Mouse (Mus musculus) spleen, postnatal 14 days (tissue): ENCODE data around the gene Bach2.

Experiments
- DNase-seq, 2 experiments: peaks; one replicate each; pipeline ENCODE4 v3.0.0; 2021 to 2022; ENCODE audit warnings: low spot score in 2 of 2

Gene Bach2

DNA sequence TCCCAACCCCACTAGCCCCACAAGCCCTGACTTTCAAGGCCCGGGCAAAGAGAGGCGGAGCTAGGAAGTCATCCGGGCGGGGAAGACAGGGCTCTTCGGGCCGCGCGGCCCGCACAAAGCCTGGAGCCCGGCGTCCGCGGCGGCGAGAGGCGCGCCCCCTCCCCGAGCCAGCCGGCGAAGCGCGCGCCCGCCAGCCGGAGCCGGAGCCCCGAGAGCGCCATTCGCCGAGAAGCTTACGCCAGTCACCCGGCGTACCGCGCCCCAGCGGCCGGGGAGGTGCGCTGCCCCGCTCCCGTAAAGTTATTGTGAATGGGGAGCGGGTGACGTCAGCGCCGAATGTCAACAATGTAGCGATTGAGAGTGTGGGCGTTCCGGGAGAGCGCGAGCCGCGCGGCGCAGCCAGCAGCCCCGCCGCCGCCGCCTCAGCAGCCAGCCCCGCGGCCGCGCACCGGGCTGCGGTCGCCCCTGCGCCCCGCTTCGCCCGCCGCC, at the start of gene Bach2:
Gene Bach2, plus strand, starts transcription at position 439 of the 489 bp plus-strand sequence.
- DNase-seq = peak; percentile 72 to 85

DNA sequence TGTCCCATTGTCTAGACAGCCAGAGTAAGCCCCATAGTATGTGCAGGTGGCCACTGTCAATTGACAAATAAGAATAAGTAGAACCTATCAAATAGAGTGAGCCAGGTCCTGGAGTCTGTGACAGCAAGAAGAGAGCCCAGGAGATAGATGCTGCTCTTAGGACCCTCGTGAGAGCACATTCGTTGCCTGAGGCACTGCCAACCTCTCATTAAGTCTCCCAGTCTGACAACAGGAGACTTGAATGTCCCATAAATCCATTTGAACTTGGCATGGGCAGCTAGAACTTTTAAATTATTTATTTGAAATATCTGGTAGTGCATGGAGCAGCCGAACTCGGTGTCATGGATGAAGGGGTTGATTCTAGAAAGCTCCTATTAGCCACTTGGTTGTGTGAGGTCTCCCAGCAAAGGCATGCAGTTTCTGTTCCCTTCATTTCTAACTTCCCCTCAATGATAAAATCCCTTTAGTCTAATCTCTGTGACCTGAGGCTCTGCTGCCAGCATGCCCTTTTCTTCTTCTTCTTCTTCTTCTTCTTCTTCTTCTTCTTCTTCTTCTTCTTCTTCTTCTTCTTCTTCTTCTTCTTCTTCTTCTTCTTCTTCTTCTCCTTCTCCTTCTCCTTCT, 49.1 kb upstream of the Bach2 start:
- DNase-seq = no peak

DNA sequence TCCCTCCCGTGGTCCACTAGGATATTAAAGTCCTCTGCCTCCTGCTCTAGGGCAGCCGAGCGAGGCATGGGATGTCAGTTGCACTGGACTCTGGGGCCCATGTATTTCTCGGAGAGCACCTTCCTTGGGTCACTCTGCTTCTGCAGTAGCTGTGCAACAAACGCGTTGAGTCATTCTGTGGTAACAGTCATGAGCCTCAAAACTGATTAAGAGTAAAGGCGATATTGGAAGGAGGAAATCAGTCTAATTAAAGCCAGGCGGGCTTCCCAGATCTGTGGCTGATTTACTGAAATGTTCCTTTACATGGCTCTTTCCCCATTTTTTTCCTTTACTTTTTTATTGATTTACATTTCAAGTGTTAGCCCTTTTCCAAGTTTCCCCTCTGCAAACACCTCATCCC, 48.1 kb upstream of the Bach2 start:
- DNase-seq = no peak

GRCm38 (mm10) chr4:32195945-32196921, 42.4 kb upstream of the Bach2 start:
- no peak for DNase-seq

DNA sequence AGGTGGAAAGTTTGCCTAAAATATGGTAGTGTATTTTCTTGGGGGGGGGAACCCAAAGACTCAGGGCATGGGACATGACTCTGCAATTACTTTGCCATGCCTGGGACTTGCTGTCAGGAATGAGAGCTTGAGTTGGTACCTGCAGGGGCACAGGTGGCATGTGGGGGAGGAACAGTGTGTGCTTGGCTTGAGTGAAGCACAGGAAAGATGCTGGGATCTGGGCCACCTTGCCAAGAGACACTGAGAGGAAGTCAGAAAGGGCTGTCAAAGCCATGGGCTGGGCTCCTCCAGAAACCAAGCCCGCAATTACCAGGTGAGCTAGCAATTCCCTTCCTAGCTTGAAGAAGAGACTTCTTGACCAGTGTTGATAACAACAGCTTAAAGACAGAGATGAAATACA, 40.6 kb upstream of the Bach2 start:
- no peak for DNase-seq

DNA sequence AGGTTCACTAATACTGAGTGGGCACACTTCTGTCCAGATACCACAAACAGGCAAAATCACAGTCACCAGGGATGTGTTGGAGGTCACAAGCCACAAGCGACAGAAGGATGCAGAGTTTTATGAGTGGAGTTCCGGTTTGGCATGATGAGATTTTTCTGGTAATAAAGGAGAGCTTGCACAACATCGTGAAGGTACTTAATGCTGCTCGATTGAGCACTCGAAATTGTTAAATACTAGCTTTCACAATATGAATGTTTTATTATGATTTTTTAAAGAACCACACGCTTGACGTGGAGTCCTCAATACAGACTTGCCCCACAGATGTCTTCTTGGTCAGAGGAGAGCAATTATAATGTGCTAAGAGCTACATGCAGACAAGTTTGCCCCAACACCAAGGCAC, 40.0 kb upstream of the Bach2 start:
- DNase-seq = no peak

DNA sequence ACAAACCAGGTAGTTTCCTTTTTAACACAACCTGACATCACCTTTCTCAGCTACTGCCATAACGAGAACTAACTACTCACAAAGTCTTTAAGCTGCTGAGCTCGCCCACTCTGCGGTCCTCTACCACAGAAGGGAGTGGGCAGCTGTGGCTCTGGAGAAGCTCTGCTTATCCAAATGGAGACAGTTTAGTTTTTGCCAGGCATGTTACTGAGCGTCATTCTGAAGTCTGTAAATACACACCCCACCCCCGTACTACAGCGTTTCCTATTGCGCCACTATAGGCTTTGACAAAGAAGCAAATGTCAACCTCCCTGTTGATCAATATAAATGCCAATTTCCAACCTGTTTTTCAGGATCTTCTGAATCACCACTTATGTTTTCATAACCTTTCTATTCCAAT, 39.4 kb upstream of the Bach2 start:
- no peak for DNase-seq

DNA sequence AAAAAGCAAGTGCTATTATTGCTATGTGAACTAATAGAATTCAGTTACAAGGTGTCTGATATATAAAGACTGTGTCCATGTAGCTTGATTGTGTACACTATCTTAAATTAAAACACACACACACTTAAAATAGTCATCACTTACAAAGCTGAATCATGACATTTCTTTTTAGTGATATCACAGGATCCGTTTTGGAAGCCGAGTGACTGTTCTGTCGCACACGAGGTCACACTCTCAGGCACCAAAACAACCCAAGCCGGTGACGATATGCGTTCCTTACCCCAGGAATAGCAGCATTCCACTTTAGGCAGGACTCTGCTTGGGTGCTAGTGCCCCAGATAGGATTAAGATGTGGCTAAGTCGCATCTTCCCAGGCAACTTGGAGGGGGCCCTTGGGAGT, 37.5 kb upstream of the Bach2 start:
- no peak for DNase-seq

DNA sequence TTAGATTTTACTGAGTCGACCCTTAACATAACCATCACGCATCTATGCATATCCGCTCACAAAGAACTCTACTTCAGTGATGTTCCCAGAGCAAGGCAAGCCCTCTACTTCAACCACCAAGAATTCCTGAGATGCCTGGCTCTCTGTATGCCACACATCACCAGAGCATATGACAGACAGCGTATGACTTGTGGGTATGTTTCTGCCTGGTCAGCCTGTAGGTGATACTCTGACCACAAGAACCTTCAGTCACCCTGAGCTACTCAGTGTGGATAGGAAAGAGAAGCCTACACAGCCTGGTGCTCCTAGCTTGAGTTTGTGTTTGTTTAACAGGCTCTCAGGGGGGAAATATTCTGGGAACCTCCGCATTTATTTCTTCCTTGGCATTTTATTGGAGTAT, 36.2 kb upstream of the Bach2 start:
- DNase-seq = no peak

- no peak for DNase-seq
These were observed 33.8 kb upstream of the Bach2 start for GRCm38 (mm10) chr4:32204819-32205218.

- no peak for DNase-seq
These were observed 32.8 kb upstream of the Bach2 start for GRCm38 (mm10) chr4:32205825-32206224.

GRCm38 (mm10) chr4:32209995-32210394, 28.6 kb upstream of the Bach2 start:
- no peak for DNase-seq

DNA sequence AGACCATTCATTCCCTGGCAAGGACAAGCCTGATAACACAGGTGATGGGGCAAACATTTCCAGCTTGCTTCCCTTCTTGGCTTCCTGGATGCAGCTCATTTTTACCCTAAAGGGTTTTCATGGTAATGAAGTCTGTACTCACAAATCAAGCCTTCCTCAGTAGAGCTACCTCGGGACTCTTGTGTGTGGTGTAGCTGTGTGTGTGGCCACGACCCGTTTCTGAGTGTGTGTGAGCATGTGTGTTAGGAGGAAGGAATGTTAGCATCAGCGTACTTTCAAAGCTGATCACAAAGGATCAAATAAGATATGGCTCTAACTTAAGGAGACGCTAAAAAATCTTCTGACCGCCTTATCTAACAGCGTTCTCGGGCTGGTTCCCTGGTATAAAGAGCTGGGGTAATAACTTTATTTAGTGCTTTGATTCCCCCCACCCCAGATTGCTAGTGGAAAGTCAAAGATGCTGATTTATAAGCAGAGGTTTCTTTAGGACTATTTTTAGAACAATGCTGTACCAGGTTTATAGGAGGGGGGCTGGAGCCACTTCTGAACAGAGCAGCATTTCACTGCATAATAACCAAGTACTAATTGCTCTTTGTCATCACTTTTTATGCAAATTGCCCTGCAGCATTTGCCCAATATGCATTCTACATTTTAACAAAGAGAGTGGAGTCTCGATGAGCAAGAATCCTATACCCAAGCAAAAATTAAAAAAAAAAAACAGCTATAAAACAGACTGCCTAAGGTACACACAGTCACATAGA, 28.0 kb upstream of the Bach2 start:
- no peak for DNase-seq

DNA sequence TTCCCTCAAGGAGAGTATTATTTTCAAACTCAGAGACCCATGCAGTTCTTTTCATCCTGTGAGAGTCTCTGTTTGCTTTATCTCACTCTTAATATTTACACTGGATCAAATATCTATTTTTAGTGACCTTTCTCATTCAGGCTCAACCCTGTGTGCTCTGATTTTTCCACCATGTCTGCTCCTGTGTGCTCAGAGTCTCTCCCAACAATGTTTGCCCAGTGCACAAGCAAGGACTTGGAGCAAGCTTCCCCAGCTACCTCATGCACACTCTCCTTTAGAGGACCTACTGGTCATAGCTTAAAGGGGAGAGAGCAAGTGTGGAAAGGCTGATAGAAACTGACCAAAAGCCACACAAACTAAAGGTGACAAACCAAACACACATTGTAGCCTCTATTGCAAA, 26.0 kb upstream of the Bach2 start:
- DNase-seq = no peak

GRCm38 (mm10) chr4:32216466-32216865, 22.1 kb upstream of the Bach2 start:
- DNase-seq = no peak

DNA sequence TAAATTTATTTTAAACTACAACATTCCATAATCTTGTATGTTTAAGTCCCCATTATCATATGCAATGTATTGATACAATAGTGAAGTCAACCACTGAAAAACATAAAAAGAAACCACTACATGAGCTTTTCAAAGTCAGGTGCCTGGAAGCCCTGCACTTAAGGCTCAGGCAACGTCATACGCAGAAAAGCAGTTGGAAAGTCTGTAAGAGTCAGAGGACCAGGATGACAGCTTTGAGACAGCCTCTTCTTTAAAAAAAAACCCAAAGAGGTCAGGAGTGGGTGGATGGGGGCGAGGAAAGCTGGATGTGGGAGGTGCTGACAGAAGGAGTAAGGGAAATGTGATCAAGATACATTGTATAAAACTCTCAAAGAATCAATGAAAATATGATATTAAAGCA, 21.6 kb upstream of the Bach2 start:
- no peak for DNase-seq

GRCm38 (mm10) chr4:32217593-32217992, 21.0 kb upstream of the Bach2 start:
- no peak for DNase-seq

DNA sequence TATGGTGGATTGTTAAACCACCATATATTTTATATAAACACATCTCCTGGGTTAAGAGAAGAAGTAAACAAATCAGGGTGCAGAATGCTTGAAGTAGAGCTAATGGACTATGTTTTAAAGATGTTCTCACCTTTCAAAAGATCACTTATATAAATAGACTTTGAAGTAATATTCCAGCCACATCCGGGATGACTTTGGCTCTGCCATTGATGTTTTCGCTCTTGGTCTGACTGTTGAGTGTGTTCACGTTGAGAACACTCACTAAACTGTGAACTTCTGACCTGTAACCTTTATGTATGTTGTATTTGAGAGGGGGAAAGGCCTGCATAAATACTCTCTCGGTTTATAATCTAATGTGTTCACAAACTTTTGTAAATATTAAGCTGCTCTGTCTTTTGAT, 20.2 kb upstream of the Bach2 start:
- no peak for DNase-seq

- no peak for DNase-seq
These were observed 19.0 kb upstream of the Bach2 start for GRCm38 (mm10) chr4:32219428-32220128.

DNA sequence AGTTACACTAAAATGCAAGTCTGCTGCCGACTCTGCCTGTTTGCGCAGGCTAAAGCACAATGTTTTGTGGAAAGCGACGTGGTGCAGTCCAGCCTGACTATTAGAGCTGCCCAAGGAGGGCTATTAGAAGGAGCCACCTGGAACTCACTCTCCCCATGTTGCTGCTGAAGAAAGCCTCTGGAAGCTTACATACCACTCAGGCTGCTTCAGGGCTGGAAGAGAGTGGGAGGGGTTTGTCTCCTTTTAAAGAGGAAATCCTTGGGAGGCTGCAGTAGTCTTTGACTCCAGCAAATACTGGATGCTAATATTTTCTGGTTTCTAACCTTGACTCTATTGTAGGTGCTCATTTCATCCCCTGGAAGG, 18.5 kb upstream of the Bach2 start:
- no peak for DNase-seq

DNA sequence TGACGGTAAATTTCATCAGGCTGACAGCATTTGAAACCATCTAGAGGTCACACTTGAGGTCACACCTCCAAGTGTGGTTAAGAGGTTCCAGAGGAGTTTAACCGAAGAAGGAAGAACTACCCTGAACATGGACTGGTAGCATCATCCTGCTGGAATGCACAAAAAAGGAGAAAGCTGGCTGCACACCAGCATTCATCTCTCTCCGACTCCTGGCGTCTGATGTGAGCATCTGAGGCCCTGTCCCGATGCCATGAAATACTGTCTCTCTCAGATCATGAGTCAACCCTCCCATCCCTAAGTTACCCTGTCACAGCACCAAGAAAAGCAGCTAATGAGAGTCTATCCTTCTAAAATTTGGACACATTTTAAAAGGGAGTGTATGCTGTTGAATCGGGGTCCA, 17.6 kb upstream of the Bach2 start:
- no peak for DNase-seq

- no peak for DNase-seq
These were observed 15.0 kb upstream of the Bach2 start for GRCm38 (mm10) chr4:32223563-32223962.
